Mouse (Mus musculus) megakaryocyte, embryonic 14.5 days (primary cell): ENCODE measurements around the gene March5.

Experiments
- FLI1 ChIP-seq: IDR thresholded peaks from 2 replicates; pipeline ENCODE4 v1.6.1; 2012; ENCODE audit warnings: low read length, inconsistent platforms, mixed read lengths
- GATA1 ChIP-seq: IDR thresholded peaks from 3 replicates; pipeline ENCODE4 v1.6.1; 2012; ENCODE audit warnings: mixed read lengths, low read length, inconsistent platforms, borderline replicate concordance

DNA sequence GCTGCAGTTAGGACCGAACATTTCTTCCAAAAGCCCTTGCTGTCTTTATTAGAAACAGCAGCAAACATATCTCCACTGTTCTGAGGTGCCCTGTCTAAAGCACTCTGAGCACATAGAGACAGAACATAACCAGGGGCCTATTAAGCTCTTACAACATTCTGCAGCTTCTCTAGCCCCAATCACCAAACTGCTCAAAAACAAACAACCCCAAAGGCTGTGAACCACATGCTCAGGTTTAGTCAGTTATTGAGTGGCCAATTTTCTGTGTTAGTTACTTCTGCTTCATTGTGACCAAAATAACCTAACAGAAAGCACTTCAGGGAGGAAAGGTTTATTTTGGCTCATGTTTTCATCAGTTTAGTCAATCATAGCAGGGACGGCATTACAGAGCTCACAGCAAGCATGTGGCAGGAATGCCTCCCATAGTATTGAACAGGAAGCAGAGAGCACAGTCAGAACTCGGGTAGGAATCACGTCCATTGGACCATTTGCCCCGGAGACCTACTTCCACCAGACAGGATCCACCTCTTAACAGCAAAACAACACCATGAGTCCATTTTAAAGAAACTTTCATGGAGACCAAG, 14.8 kb upstream of the March5 start:
- no peak for TF ChIP-seq GATA1
- TF ChIP-seq FLI1: no peak
